Mouse (Mus musculus) limb, embryonic 13.5 days (tissue): ENCODE measurements around the gene Hivep3. TPM values are rescaled to one million over a fixed set of nuclear protein-coding genes. Genes with fewer than 3 reads are reported as not detected.

Experiments
- ATAC-seq: fragments of 200-750 bp; cut with Nextera tagmentation; 2 replicates; pipeline ENCODE4 v1.8.0; 2017; ENCODE audit warnings: low read depth, moderate number of reproducible peaks, moderate TSS enrichment; ENCODE audit not compliant: low FRiP score
- H3K27ac ChIP-seq: fragments of 300-500 bp; sonication (generic); 2 replicates; pipeline ENCODE4 v1.5.1; 2015; ENCODE audit warnings: inconsistent platforms, mild to moderate bottlenecking, moderate library complexity
- H3K27me3 ChIP-seq: fragments of 300-500 bp; sonication (generic); 2 replicates; pipeline ENCODE4 v1.6.1; 2015; ENCODE audit warnings: mild to moderate bottlenecking, inconsistent platforms
- H3K36me3 ChIP-seq: fragments of 300-500 bp; sonication (generic); 2 replicates; pipeline ENCODE4 v1.6.1; 2015; ENCODE audit warnings: inconsistent platforms, mild to moderate bottlenecking, moderate library complexity
- H3K4me1 ChIP-seq: fragments of 300-500 bp; sonication (generic); 2 replicates; pipeline ENCODE4 v1.6.1; 2015; ENCODE audit warnings: inconsistent platforms
- H3K4me2 ChIP-seq: fragments of 300-500 bp; sonication (generic); replicated peaks from 2 replicates; pipeline ENCODE4 v1.6.1; 2015; ENCODE audit warnings: inconsistent platforms, mild to moderate bottlenecking, moderate library complexity
- H3K4me3 ChIP-seq: fragments of 300-500 bp; sonication (generic); 2 replicates; pipeline ENCODE4 v1.5.1; 2015; ENCODE audit warnings: moderate library complexity, mild to moderate bottlenecking, inconsistent platforms
- H3K9ac ChIP-seq: fragments of 300-500 bp; sonication (generic); 2 replicates; pipeline ENCODE4 v1.6.1; 2015; ENCODE audit warnings: mild to moderate bottlenecking, inconsistent platforms
- H3K9me3 ChIP-seq: fragments of 300-500 bp; sonication (generic); 2 replicates; pipeline ENCODE4 v1.6.1; 2016; ENCODE audit warnings: inconsistent platforms
- WGBS: fragments of 180-500 bp; shearing (Covaris S2); methylation state at CpG from one replicate; pipeline ENCODE4 v1.1.7; 2015; 5-methylcytosine and 5-hydroxymethylcytosine counted together
- polyA plus RNA-seq: library from polyadenylated mRNA; unstranded; fragments of >200 nt; fragmentation: Nextera tagmentation; extraction: Ambion mirVana; gene quantifications from 2 replicates; pipeline ENCODE4 v1.2.1, GENCODE M21; 2015

Hivep3 gene
- polyA plus RNA-seq, 1 experiment from 2014 or later: 2.1 TPM

- Histone ChIP-seq H3K9me3 (no peaks in the 10 kb centered on the region), H3K4me2 (no peak overlapping the region), H3K36me3 (no peaks in the 10 kb centered on the region), H3K4me3 (no peak overlapping the region), H3K27ac (no peak overlapping the region), H3K27me3 (no peaks in the 10 kb centered on the region), H3K9ac (no peak overlapping the region), H3K4me1 (no peaks in the 10 kb centered on the region)
- no peak for ATAC-seq
- WGBS: 90% methylated on average over 20 of the region's 20 CpGs
Measured at GRCm38 (mm10) chr4:120063353-120064124, 330.0 kb downstream of the Hivep3 start.

DNA sequence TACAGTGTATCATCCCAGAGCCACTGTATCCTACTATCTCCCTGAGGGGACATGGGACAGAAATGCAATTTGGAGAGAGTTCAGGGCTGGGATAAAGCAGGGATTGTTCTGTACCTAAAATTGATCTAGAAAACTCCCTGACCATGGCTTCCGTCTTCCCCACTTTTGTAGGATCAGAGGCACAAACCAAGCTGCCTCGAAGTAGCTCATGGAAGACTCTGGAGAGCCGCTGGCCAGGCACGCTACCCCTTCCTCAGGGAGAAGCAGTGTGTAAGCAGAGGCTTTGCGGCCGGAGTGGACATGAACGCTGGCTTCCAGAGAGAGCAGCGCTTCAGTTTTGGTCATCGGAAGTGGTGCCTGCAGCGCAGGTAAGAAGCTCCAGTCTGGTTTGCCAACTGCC lies 331.1 kb downstream of the Hivep3 start, which contains the start of gene AL607142.1:
Gene AL607142.1 (plus strand): TSS at position 301 of the 400 bp plus-strand sequence.
- Histone ChIP-seq H3K4me1 (no peaks in the 10 kb centered on the region), H3K4me3 (no peak within 1 kb of the TSS), H3K27me3 (no peaks in the 10 kb centered on the region), H3K36me3 (no peaks in the 10 kb centered on the region), H3K4me2 (no peak within 1 kb of the TSS), H3K9me3 (no peaks in the 10 kb centered on the region), H3K9ac (no peak within 1 kb of the TSS), H3K27ac (no peak within 1 kb of the TSS)
- WGBS: 90% methylated on average over 10 of the region's 10 CpGs
- ATAC-seq: no peak

- no peak overlapping the region for H3K4me2 ChIP-seq
- no peak overlapping the region for H3K9ac ChIP-seq
- H3K4me1 ChIP-seq: no peaks in the 10 kb centered on the region
- WGBS: 60% methylated on average over 9 of the region's 9 CpGs
- H3K36me3 ChIP-seq: no peaks in the 10 kb centered on the region
- H3K9me3 ChIP-seq: no peaks in the 10 kb centered on the region
- no peak overlapping the region for H3K27ac ChIP-seq
- H3K27me3 ChIP-seq: no peaks in the 10 kb centered on the region
- H3K4me3 ChIP-seq: no peak overlapping the region
- ATAC-seq: no peak
Measured at GRCm38 (mm10) chr4:120066841-120067591, 333.4 kb downstream of the Hivep3 start.

- no peaks in the 10 kb centered on the region for H3K27me3 ChIP-seq
- no peak overlapping the region for H3K27ac ChIP-seq
- no peak for ATAC-seq
- H3K4me3 ChIP-seq: no peak overlapping the region
- H3K4me2 ChIP-seq: no peak overlapping the region
- H3K4me1 ChIP-seq: no peaks in the 10 kb centered on the region
- 89% methylated on average over 8 of the region's 8 CpGs for WGBS
- no peak overlapping the region for H3K9ac ChIP-seq
- H3K9me3 ChIP-seq: no peaks in the 10 kb centered on the region
- H3K36me3 ChIP-seq: no peaks in the 10 kb centered on the region
Measured at GRCm38 (mm10) chr4:120067592-120068235, 334.1 kb downstream of the Hivep3 start.

- no peak overlapping the region for H3K27ac ChIP-seq
- no peaks in the 10 kb centered on the region for H3K9me3 ChIP-seq
- H3K9ac ChIP-seq: no peak overlapping the region
- H3K4me1 ChIP-seq: peaks cover 5% of the 10 kb centered on the region; the same call in 1 of the 2 replicates
- 78% methylated on average over 3 of the region's 3 CpGs for WGBS
- no peak for ATAC-seq
- no peak overlapping the region for H3K4me2 ChIP-seq
- H3K4me3 ChIP-seq: no peak overlapping the region
- H3K27me3 ChIP-seq: no peaks in the 10 kb centered on the region
- H3K36me3 ChIP-seq: no peaks in the 10 kb centered on the region
Measured at GRCm38 (mm10) chr4:120068883-120069581, 335.4 kb downstream of the Hivep3 start.

- Histone ChIP-seq H3K4me3 (no peak overlapping the region), H3K27ac (no peak overlapping the region), H3K9me3 (no peaks in the 10 kb centered on the region), H3K4me1 (peaks cover 9% of the 10 kb centered on the region; the same call in 1 of the 2 replicates), H3K9ac (no peak overlapping the region), H3K36me3 (no peaks in the 10 kb centered on the region), H3K27me3 (no peaks in the 10 kb centered on the region), H3K4me2 (no peak overlapping the region)
- no peak for ATAC-seq
- 86% methylated on average over 3 of the region's 3 CpGs for WGBS
Measured at GRCm38 (mm10) chr4:120069582-120069980, 336.0 kb downstream of the Hivep3 start.

- Histone ChIP-seq H3K4me2 (no peak overlapping the region), H3K27ac (no peak overlapping the region), H3K9ac (no peak overlapping the region; the same call in 1 of the 2 replicates), H3K27me3 (no peaks in the 10 kb centered on the region), H3K9me3 (no peaks in the 10 kb centered on the region), H3K4me1 (peaks cover 9% of the 10 kb centered on the region; the same call in 1 of the 2 replicates), H3K4me3 (no peak overlapping the region), H3K36me3 (no peaks in the 10 kb centered on the region)
- WGBS: 68% methylated on average over 3 of the region's 3 CpGs
- ATAC-seq: no peak
Measured at GRCm38 (mm10) chr4:120071411-120071810, 337.8 kb downstream of the Hivep3 start.

GRCm38 (mm10) chr4:120071842-120072507 lies 338.4 kb downstream of the Hivep3 start:
- Histone ChIP-seq H3K4me2 (no peak overlapping the region), H3K27me3 (no peaks in the 10 kb centered on the region), H3K4me1 (peaks cover 9% of the 10 kb centered on the region; the same call in 1 of the 2 replicates), H3K4me3 (no peak overlapping the region), H3K9ac (no peak overlapping the region; the same call in 1 of the 2 replicates), H3K9me3 (no peaks in the 10 kb centered on the region), H3K27ac (no peak overlapping the region), H3K36me3 (no peaks in the 10 kb centered on the region)
- no peak for ATAC-seq
- WGBS: 56% methylated on average over 15 of the region's 15 CpGs

DNA sequence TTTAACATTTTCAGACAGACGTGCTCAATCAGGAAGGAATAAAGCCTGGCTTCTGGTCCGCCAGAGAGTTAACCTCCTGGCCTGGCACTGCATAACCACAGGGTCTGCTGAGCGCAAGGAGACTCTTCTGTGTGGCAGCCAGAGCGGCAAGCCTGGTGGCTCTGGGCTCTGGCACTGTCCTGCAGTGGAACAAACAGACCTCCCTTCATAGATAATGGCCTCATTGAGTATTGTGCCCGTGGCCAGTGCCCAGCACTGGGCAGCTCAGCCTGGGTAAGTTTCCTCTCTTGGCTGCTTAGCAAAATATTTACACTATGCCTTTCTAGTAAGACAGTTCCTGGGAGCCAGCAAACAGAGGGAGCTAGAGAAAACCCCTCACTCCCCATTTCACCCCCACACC lies 340.5 kb downstream of the Hivep3 start:
- H3K9me3 ChIP-seq: no peaks in the 10 kb centered on the region
- H3K4me1 ChIP-seq: peaks cover 9% of the 10 kb centered on the region; the same call in 1 of the 2 replicates
- H3K4me2 ChIP-seq: no peak overlapping the region
- H3K36me3 ChIP-seq: no peaks in the 10 kb centered on the region
- 62% methylated on average over 5 of the region's 5 CpGs for WGBS
- 0 out of 2 replicates have a peak overlapping the region, but pooled peaks have one; percentile 13 for H3K9ac ChIP-seq
- no peak overlapping the region for H3K4me3 ChIP-seq
- no peaks in the 10 kb centered on the region for H3K27me3 ChIP-seq
- no peak for ATAC-seq
- H3K27ac ChIP-seq: no peak overlapping the region

GRCm38 (mm10) chr4:120077322-120077721 lies 343.7 kb downstream of the Hivep3 start:
- ATAC-seq: no peak
- Histone ChIP-seq H3K27me3 (no peaks in the 10 kb centered on the region), H3K9ac (no peak overlapping the region), H3K27ac (no peak overlapping the region), H3K36me3 (no peaks in the 10 kb centered on the region), H3K4me3 (no peak overlapping the region), H3K9me3 (no peaks in the 10 kb centered on the region), H3K4me2 (no peak overlapping the region), H3K4me1 (peaks cover 9% of the 10 kb centered on the region; the same call in 1 of the 2 replicates)
- WGBS: 79% methylated on average over 8 of the region's 8 CpGs

- H3K27me3 ChIP-seq: no peaks in the 10 kb centered on the region
- H3K9me3 ChIP-seq: no peaks in the 10 kb centered on the region
- H3K4me3 ChIP-seq: no peak overlapping the region
- no peak overlapping the region for H3K9ac ChIP-seq
- WGBS: 90% methylated on average over 5 of the region's 5 CpGs
- no peak for ATAC-seq
- no peak overlapping the region for H3K27ac ChIP-seq
- H3K4me2 ChIP-seq: no peak overlapping the region
- no peaks in the 10 kb centered on the region for H3K36me3 ChIP-seq
- no peaks in the 10 kb centered on the region for H3K4me1 ChIP-seq
Measured at GRCm38 (mm10) chr4:120082527-120082926, 348.9 kb downstream of the Hivep3 start.
